Mouse (Mus musculus): ENCODE data around the gene Tex9.
A peak's percentile ranks its signal among the peaks of the same experiment; 100 is the strongest.

The Tex9 gene

DNA sequence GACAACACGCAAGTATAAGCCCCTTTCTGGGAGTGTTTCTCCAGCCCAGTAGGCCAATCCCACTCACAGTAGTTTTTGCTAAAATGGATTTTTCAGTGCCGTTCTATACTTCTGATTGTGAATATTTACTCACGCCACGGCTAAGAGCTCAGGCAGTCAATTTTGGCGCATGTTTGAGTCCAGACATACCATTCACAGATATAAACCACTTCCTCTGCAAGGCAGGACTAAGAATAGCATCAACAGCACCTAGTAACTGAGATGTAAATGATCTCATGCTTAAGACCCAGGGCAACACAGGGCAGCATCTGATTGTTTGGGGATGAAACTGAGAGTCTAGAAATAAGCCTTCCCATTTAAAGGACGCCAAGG is at the start of gene Tex9:
Gene Tex9, minus strand, starts transcription at position 19 of the 372 bp plus-strand sequence.
- no peak for DNase-seq (ENCODE audit: low read depth)

DNA sequence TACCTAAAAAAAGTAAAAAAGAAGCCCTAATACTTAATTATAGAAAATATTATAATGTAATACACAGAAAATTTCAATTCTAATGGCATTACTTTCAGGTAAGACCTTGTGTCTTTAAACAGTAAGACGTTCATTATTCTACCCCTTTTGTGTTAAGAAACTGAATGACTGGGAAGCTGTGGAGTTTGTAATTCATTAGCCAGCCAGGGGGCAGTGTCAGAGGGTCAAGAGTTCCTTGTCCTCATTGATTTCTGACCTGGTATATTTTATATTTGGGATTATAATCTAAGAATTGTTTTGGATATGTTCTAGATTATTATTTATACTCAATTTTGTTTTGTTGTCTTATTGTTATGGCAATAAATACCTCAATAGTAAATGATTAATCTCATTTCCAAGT is 45.1 kb upstream of the Tex9 start:
- no peak for DNase-seq (ENCODE audit: low read depth)

DNA sequence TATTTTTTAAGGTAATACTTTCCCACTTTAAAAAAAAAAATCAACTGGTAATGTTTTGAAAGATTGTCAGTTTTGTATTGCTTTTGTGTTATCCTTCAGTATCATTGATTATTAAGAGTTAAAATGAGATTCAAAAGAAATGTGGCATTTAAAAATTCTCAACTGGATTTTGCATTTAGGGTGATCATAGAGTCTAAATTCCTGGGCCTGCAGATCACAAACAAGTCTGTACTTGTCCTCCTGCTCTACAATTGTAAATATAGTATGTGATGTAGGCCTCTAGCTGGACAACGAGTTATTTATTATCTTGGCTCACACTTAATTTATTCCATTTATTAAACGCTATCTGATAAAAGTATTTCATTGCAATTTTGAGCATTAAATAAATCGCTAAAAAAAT is 43.4 kb upstream of the Tex9 start:
- no peak for DNase-seq (ENCODE audit: low read depth)

DNA sequence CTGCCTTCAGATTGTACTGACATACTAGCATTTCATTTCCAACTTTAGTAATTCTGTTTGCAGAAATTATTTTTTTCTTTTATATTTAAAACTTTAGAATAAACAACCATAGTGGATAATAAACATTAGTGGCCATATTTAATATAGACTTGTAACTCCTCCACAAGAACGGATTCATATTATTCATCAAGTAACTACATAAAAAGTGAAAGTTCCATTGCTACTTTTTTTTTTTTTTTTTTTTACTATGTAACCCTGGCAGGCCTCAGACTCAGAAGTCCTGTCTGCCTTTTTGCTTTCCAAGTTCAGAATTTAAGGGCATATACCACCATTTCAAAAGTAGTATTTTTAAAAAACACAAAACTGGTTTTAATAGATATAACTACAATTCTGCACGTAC is 43.0 kb upstream of the Tex9 start:
- no peak for DNase-seq (ENCODE audit: low read depth)

DNA sequence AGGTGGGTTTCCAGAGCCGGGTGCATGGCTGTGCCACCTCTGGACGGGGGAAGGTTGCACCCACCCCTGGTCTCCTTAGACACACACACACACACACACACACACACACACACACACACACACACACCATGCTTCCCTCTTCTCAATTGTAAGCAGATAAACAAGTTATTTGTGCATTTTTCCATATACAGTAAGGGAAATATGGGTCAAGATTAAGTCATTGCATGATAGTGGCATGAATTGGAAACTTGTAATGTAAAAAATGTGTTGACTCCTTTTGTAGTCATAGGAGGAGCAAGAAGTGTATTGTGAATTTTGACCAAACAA is 41.0 kb upstream of the Tex9 start:
- DNase-seq (ENCODE audit: low read depth): peak; percentile 20

DNA sequence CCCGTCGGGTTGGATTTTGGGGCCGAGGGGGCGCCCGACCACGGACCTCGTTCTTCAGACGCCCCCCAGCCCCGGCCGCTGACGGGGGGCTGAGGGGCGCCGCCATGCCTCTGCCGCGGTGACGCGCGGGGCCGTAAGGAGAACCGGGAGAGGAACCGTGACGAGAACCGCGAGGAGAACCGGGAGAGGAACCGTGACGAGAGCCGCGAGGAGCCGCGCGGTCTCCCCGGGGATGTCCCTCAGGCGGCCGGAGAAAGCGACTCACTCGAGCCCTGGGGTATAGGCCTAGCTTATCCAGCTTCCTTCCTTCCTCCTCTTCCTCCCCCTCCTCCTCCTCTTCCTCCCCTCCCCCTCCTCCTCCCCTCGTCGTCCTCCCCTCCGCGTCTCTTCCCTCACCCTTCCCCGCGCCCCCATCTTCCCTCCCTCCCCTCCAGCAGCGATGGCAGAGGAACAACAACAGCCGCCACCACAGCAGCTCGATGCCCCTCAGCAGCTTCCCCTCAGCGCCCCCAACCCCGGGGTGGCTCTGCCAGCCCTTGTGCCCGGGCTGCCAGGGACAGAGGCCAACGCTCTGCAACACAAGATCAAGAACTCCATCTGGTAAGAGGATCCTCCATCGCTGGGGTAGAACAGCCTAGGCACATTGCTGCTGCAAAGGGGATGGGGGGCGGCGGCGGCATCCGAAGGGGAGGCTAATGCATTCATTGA is 40.5 kb upstream of the Tex9 start:
- DNase-seq (ENCODE audit: low read depth): peak; percentile 37

DNA sequence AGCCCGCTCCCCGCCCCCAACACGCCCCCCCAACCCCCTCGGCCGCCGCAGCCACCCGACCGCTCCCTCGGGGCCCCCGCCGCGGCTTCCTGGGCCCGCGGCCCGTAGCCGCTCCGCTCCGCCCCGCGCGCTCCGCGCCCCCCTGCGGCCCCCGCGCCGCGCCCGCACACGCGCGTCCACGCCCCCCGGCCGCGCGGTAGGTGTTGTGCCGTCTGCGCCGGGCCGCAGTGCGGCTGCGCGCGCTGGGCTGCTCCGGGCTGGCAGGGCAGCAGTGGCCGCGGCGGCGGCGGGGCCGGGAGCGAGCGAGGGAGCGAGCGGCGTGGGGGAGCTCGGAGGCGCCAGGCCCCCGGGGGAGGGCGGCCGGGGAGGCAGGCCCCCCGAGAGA is 40.0 kb upstream of the Tex9 start, which contains the start of gene Rfx7:
Gene Rfx7, plus strand, starts transcription at position 245 of the 385 bp plus-strand sequence.
- peak; percentile 41 for DNase-seq (ENCODE audit: low read depth)

DNA sequence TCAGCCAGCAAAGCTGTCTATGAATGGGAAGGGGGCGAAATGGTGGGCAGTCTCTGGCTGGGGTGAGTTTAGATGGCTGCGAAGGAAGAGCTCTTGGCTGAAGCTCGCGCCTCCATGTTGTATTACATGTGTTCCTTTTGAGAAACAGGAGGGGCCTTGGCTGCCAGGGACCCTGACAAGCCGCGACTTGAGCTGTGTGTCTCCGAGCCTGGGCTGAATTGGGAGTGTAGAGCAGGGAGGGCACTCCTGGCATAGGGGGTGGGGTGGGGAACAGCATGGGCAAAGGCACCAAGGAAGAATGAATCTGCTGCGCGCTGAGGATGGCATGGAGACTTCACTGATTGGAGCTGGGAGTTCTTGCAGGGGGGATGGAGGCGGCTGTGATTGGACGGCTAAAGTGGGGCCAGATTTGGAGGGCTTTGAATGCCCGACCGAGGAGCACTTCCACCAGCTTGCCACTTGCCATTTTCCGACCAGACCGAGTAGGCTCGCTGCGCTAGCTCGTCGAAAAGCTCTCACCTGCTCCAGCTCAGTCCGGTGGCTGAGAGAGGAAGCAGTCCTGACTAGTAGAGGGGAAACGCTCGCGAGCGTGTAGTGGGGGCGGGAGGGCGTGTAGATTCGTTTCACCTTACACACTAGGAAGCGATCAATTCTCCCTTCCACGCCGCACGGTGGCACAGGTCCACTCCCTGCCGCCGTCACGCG is 39.4 kb upstream of the Tex9 start:
- DNase-seq (ENCODE audit: low read depth): peak; percentile 34

DNA sequence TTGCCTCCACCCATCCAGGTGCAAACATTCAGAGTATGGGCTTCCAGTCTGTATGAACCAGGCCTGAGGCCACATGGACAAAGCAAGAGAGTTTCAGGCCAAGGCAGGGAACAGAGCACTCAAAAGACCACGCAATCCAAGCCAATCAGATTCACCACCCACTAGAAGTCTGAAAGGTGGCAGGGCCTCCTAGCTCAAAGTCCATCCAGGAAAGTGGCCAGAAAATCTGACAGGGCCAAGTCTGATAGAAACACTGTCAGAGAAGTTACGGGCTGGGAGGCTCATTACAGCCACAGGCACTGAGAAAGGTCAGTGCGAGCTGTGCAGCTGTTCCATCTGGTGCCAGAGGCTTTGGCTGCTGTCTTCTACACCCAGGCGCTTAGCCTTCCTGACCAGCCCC is 38.8 kb upstream of the Tex9 start:
- DNase-seq (ENCODE audit: low read depth): no peak

DNA sequence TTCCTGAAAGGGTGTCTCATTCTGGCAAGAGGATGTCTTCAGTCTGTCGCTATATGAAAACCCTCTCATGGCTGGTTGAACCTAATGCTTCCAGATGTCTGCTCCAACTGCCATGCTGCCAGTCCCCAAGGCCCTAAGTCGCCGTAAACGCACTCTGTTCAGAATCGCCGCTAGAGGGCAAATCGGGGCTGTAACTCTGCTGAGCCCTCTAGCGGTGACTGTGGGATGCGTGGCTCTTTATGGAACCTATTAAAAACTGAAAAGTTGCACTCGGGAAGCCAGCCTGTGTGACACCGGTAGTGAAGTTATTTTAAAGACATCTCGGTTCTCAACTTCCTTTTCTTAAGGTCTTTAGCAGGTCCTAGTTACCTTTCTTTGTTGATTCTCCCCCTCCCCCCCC is 38.2 kb upstream of the Tex9 start:
- DNase-seq (ENCODE audit: low read depth): peak; percentile 95

DNA sequence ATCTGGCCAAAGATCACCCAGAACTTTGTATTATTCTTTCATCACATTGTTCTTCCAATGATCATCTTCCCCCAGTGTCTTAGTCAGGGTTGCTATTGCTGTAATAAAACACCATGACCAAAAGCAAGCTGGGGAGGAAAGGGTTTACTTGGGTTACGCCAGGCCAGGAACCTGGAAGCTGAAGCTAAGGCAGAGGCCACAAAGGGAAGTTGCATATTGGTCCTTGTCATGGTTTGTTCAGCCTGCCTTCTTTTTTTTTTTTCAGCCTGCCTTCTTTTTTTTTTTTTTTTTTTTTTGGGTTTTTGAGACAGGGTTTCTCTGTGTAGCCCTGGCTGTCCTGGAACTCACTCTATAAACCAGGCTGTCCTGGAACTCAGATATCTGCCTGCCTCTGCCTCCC is 34.1 kb upstream of the Tex9 start:
- DNase-seq (ENCODE audit: low read depth): no peak

DNA sequence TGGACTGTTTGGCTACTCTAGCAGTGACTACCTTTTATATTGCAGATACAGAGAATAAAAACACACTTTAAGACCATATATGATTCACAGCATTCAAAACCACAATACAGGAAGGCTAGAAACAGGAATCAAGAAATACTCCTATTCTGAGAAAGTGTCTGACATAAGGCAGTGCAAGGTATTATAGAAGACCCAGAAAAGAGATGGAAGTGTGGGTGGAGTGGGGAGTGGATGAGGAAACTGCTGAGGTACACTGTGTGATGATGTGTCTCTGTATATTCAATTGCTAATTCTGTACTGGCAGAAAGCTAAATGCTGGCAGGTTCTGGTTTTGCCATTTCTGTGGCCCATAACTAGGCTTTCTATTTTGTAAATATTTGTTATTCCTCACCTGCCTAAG is 28.8 kb upstream of the Tex9 start:
- no peak for DNase-seq (ENCODE audit: low read depth)

DNA sequence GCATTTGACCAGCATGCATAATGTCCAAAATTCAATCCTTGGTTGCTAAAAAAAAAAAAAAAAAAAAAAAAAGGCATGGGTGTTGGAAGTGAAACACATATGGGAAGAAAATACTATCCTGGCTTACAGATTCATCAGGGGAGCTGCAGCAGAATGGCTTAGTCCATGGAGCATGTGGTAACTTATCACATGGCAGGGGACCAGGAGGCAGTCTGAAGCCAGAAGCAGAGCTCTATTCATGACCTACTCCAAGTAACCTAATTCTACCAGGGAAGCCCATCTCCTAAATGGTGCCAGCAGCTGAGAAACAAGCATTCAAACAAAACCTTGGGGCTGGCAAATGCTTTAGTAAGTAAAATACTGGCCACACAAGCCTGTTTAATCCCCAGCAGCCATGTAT is 27.2 kb upstream of the Tex9 start:
- no peak for DNase-seq (ENCODE audit: low read depth)

DNA sequence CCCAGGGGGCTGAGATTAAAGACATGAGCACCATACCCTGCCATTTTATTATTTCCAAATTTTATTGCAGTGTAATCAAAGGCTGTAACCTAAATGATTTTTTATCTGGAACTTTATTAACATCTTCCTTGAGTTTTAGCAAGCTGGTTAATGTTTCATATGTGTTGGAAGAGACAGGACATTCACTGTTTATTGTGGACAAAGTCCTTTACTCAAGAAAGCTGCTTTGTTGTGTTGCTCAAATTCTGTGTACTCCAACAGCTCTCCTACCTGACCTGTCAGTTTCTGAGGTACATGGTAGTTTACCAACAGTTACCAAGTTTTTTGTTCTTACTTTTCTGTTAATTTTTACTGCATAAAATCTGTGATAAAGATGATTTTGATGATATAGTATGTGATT is 23.4 kb upstream of the Tex9 start:
- no peak for DNase-seq (ENCODE audit: low read depth)

DNA sequence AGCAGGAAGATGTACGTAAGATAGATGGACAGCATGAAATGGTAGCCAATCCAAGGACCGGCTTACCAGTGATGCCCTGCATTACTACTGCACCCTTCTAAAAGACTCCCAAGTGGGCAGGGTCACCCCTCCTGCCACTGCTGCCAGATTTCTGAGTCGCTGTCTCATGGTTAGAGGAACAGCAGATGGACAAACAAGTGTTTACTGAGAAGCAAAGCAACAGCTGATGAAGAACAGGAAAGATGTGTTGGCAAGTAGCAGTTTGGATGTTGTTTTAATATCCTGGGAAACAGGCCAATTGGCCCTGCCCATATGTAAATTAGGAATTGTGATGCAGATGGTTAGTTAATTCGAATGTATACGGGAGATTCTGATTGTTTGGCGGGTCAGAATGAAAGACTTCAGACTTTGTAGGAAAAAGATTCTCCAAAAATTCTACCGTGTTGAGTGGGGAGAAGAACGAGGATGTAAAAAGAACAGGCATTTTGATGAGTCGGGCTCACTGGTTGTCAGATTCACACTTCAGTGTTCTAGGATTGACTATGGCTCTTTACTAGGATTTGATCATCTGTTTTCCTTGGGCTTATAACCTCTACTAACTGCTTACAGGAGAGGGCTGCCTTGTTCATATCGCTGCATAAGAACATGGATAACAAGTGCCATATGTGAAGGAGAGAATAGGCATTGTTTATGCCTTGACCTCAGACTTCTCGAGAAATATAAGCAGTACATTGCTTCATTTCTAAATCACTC is 20.4 kb upstream of the Tex9 start:
- no peak for DNase-seq (ENCODE audit: low read depth)

DNA sequence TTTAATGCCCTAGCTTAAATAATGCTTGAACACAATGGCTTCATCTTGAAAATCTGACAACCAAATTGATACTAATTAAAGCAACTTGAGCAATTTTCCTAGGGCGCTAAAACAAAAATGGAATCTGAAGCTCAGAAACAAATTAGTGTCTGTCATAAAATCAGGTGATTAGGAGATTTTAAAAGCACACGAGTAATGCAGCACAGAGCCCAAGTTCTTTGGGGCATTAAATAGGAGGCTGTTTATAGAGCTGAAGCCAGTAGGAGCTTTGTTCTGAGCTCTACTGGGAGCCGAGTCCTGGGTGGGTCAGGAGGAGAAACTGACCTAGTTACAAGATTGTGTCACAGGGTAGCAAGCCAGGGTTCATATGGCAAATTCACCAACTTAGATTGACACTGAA is 5.2 kb upstream of the Tex9 start:
- DNase-seq (ENCODE audit: low read depth): no peak

DNA sequence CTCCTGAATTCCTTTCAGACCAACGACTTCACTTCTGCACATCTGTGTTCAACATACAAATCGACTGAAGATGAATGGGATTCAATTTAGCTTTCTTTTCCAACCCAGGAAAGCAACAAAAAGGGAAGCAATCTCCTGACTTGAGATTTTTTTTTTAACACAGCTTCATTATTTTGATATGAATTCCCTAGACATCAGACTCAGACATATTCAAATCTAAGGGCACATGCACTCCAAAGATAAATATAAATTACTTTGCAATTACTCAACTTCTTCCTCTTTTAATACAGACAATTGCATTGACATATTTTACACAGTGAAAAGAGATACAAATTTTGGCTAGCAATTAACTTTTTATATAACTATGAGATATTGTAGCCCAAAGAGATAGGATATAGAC is 4.7 kb upstream of the Tex9 start:
- no peak for DNase-seq (ENCODE audit: low read depth)

DNA sequence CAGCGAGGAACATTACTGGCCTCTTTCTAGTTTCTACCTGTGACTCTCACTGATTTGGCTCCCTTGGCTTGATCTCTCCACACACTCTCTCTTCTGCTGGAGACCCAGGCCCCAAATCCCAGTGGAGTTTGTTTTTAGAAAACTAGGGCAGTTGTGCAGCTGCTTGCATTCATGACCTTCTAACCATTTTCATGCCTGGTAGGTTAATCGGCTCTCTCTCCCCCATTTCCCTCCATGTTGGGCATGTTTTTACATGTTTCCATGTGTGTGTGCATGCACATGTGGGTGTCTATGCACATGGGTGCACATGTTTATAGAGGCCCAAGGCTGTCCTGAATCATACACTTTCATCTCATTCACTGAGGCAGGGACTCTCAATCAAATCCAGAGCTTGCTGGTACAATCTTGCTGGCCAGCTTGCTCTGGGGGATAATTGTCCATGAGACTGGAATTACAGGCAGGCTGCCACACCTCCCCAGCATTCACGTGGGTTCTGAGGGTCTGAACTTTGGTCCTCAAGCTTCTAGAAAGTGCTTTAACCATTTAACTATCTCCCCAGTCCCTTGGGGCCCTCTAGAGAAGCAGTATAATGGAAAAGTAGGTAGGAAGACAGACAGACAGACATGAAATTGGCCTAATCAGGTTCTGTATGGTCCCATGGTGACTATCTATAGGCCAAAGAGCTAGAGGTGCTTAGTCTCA is 2.1 kb upstream of the Tex9 start:
- DNase-seq (ENCODE audit: low read depth): no peak

DNA sequence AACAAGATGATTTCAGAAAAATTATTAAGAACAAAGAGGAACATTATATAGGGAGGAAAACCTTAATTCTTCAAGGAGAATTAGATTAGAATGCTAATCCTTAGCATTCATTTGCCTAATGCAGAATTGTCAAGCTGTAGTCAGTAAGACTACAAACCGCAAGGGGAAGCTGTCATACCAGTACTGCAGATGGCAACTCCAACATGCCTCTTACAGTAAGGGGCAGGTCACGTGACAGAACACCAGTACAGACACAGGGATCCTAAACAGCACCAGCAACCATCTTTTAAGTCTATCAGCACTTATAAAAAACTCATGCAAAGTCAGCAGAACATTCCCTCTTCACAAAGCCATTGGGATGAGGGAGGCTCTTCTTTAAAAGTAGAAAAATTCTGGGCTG is 1.5 kb upstream of the Tex9 start:
- DNase-seq (ENCODE audit: low read depth): no peak

DNA sequence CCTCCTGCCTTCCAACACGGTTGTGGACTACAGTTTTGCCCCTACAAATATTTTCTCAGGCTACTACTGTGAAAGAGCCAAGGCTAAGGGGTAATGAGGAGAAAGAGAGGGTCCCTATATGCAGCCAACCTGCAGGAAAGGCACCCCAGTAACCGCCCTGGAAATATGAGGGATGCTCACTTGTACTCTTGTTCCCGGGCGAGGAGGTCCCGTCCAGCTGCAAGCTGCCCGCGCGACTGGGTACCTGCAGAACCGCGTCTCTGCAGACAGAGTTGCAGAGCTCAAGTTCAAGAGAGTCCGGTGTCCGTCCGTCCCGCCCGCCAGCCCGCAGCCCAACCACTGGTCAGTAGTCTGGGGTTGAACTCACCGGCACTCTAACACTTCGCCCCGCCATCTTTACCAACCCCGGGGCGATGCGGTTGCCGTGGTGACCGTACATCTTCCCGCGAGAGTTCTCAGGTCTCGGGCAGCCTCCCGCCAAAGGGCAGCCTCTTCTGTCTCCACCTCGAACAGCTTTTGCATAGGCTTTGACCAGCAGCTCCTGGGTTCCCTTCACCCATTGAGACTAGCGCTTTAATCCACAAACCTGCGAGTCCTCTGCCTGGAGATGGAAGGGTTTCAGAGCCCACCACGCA is 336 bp downstream of the Tex9 start:
- DNase-seq (ENCODE audit: low read depth): peak; percentile 92

DNA sequence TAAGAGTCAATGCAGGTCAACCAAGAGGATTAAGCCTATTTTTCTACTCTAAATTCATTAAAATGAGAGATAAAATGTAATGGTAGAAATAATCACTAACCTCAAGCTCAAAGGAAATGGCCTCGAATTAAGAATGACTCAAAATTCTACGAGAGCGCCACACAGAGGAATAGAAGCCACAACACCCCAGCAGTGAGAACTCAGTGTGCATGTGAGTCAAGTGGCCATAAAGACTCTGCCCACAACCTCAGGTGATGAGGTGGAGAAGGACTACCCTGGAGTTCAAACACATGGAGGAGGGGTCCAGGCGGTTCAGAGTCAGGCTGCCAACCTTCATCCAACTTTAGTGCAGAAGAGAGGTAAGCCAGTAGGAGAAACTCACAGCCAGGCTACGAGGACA is 2.9 kb downstream of the Tex9 start:
- no peak for DNase-seq (ENCODE audit: low read depth)

DNA sequence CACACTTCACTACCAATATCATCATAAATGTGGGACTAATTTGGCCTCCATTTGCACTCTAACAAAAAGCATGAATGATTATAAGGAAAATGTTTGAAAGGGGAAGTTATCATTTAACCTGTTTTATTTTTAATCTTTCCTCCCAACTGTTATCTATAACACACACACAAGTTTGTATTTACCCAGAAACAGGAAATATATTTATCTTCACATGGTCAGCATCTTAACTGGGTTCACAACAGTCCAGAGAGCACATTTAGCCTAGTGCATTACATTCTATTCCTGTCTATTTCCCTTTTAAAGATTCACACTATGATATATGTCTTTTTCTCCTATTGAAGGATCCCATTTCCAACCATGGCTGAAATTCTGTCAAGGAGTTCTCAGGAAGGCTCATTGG is 3.5 kb downstream of the Tex9 start:
- DNase-seq (ENCODE audit: low read depth): no peak
